Mouse (Mus musculus): ENCODE measurements around the gene Mrps9.
A peak's percentile ranks its signal among the peaks of the same experiment; 100 is the strongest.

Gene Mrps9

DNA sequence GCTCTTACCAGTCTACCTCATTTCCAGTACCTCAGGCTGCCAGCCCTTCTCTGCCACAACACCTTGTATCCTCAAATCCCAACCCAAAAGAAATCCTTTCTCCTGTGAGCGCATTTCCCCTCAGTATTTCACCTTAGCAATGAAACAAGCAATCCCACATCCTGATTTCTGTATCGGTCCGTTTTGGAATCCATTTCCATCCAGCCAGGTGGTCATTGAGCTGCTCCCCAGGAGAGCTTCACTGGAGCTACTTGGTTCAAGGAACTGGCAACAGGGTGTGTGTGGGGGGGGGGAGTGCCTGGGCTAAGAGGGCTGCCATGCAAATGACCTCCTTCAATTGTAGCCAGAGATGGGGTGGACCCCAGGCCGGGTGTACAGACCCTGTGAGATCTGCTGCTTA, 56.1 kb downstream of the Mrps9 start:
- DNase-seq: no peak

DNA sequence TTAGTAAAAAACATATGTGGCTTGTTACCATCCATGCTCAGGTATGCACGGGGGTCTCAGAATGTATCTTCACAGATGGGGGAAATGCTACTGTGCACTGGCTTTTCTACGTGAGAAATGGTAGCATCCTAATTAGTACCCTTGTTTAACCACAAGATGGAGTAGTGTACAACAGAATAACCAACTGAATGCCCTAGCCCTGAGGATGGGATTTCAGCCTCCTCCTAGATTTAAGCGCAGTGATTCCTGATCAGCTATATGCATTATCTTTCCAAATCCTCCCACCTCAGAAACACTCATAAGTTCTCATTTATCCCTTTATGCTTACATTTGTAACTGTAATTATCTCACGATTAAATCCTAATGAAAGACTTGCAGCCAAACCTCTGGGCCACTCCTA, 64.0 kb downstream of the Mrps9 start:
- DNase-seq: no peak

GRCm38 (mm10) chr1:42916719-42917118, 65.7 kb downstream of the Mrps9 start:
- no peak for DNase-seq

DNA sequence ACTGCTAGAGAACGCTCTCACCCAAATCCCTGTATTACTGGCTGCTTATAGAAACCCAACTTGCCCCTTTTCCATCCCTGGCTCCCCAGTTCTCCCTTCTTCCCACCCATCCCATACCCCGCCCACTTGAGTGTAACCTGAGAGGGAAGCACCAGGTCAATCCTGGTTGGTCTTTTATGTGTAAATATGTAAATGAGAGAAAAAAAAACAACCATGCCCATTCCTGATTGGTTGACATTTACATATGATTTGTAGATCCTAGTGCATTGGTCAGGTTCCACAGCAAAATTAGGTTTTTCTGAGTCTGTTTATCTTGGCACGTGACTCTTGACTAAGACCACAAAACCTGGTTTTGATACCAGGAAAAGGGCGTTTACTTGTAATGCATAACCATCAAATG, 66.9 kb downstream of the Mrps9 start:
- no peak for DNase-seq

DNA sequence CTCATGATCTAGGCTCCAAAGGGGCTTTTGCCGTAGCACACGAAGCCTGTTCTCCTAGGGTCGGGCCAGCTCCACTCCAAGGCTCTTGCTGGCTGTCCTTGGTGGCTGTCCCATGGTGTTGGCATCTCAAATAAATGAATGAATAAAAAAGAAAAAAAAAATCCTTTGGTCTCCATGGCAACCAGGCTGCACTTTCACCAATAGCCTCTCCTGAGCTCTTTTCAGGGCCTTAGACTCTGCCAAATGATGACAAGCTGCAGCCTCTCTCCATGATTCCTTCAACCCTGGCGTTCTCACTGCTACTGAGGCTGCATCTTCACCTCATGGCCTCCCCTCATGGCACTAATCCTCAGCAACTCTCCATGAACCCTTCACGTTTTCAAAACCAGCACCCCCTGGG, 72.9 kb downstream of the Mrps9 start:
- no peak for DNase-seq

DNA sequence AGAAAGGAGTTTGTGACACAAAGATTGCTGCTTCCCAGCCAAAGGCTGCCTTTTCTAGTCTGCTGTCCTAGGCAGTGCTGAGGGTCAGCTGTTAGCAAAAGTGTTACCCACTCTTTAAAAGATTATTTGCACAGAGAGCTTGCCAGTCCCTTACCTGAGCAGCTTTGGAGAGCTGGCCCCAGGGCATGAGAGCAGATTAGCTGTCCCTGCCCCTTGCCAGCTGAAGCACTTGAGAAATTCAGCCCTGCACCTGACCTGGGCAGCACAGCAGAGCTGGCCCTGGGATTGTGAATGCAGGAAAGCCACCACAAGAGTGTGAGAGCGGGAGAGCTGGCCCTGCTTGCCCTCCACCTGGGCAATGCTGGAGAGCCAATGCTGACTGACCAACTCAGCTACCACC, 82.6 kb downstream of the Mrps9 start:
- no peak for DNase-seq

GRCm38 (mm10) chr1:42948486-42948885, 97.5 kb downstream of the Mrps9 start:
- no peak for DNase-seq

DNA sequence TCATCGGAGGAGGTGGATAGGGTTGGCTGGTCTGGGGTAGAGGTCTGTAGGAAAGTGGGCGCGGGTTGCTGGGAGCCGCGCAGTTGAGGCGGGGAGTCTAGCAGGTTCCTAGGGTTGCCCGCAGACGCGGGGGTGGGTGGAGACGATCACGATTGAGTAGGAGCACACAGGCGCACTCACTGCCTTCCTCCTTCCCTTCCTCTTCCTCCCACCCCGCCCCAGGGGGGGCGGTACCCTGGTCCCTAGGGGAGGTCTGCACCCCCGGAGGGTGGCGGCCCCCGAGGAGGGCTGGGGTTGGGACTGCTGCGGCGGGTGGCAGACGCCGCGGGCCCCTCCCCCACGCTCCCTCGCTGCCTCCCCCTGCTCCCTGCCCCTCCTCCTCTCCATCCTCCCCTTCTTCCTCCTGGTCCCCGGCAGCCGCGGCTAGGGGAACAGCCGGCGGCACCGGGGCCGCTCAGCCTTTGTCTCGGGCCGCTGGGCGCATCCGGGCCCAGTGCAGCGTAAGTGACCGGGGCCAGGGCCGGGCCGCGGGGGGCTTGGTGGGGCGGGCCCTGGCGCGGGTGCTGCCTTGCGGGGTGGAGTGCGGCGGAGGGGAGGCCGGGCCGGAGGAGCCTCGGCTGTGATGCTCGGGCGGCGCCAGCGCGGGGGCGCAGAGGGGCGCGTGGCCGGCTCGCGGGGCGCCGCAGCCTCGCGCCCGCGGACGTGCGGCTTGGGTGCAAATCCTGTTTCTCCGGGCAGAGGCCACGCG, 101.9 kb downstream of the Mrps9 start, which contains the start of gene Gpr45:
Gpr45 (plus strand) TSS at position 139 of the 748 bp plus-strand sequence.
- peak; percentile 65 for DNase-seq

- no peak for DNase-seq
These were observed 102.4 kb downstream of the Mrps9 start for GRCm38 (mm10) chr1:42953482-42953822.
